Mouse (Mus musculus) thymus, postnatal 14 days (tissue): ENCODE data around the gene Rtn4r.

ENCODE experiments used
- DNase-seq: peaks from one replicate; pipeline ENCODE4 v3.0.0; 2021

Rtn4r gene

GRCm38 (mm10) chr16:18197881-18198280, 70.4 kb downstream of the Rtn4r start:
- no peak for DNase-seq

DNA sequence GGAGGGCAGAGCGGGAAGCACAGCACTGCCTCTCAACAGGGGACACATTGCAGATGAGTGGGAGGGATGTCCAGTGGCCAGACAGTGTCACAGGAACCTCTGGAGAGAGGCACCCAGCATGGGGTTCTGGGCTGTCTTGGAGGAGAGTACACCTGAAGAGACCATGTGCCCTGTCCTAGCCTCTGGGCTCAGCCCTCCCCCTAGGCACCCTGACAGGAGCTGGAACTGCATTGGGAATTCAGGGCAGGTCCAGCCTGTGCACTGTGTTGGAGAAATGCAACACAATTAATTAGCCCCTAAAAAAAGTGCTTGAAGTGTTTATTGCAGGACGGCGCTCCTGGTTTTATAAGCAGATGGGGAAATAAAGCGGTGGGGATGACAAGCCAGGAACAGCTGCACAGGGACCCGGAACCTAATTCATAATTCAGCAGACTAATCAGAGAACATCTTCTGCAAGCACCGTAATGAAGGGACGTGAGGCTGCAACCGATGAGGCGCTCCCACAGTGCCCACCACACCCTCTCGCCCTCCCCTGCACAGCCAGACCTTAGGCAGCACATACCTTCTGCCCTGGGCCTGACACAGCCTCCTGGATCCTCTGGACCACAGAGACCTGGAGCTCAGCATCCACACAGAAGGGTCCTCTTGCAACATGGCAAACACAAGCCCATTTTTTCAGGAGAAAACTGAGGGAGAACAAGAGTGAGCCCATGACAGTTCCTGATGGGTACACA, 71.1 kb downstream of the Rtn4r start:
- DNase-seq = no peak

DNA sequence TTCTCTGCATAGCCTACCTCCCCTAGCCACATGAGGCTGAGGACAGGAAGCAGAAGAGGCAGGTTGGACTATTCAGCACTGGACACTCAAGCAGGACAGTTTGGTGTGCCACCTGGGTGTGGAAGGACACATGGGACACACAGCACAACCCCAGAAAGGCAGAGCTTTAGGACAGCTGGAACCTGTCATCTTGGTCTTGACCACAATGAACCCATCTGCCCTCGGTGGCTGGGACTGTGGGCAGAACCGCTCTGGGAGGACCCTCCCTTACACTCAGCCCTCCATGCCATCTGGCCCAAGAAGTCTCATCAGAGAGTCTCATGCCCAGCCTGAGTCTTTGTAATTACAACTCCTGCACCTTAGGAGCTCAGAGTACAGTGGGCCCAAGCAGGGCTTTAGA, 72.6 kb downstream of the Rtn4r start:
- no peak for DNase-seq

DNA sequence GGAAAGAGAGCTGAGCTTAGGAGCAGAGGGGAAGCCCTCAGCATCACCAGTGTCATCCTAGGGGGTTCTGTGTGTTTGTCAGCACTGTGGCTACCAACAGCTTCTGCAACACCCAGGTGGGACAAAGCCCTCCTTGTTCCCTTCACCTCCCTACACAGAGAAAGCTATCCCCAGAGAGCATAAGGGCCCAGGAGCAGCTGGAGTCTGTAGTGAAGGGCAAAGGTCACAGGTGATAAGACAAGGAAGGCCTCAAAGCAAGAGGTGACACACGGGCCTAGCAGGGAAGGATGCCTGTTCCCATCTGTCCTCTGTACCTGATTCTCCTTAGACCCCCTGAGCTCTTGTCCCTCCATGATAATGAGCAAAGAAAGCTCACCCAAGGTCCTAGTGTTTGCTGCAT, 74.2 kb downstream of the Rtn4r start:
- DNase-seq = no peak
